Mouse (Mus musculus) frontal cortex, postnatal 10 days (tissue): ENCODE measurements around the gene Timp2.
"Not testable (repeated sequence)": the region's sequence is repeated elsewhere in the genome, so short reads cannot be mapped to it uniquely, and the experiment has no call there.

Source experiments
- DNase-seq, 2 experiments: peaks; one replicate each; pipeline ENCODE4 v3.0.0; 2022; ENCODE audit warnings: low spot score in 2 of 2, mixed read lengths in 1 of 2

Gene Timp2

GRCm38 (mm10) chr11:118337491-118338168 is 17.9 kb downstream of the Timp2 start:
- no peak for DNase-seq

GRCm38 (mm10) chr11:118333431-118333830 is 22.1 kb downstream of the Timp2 start:
- no peak for DNase-seq

- DNase-seq = no peak
Observed at GRCm38 (mm10) chr11:118332376-118332775, 23.2 kb downstream of the Timp2 start.

- DNase-seq = no peak
Observed at GRCm38 (mm10) chr11:118330777-118331176, 24.8 kb downstream of the Timp2 start.

GRCm38 (mm10) chr11:118330361-118330760 is 25.2 kb downstream of the Timp2 start:
- DNase-seq = no peak

GRCm38 (mm10) chr11:118328947-118329346 is 26.6 kb downstream of the Timp2 start:
- DNase-seq = no peak

- DNase-seq = no peak
Observed at GRCm38 (mm10) chr11:118328511-118328910, 27.0 kb downstream of the Timp2 start.

GRCm38 (mm10) chr11:118326991-118327971 is 28.3 kb downstream of the Timp2 start:
- peak; percentile 80 to 82 for DNase-seq

GRCm38 (mm10) chr11:118326491-118326890 is 29.0 kb downstream of the Timp2 start:
- no peak for DNase-seq

GRCm38 (mm10) chr11:118324541-118324940 is 31.0 kb downstream of the Timp2 start:
- DNase-seq = no peak

- DNase-seq = no peak
Observed at GRCm38 (mm10) chr11:118323974-118324373, 31.6 kb downstream of the Timp2 start.

GRCm38 (mm10) chr11:118322647-118323046 is 32.9 kb downstream of the Timp2 start:
- no peak for DNase-seq

GRCm38 (mm10) chr11:118321971-118322370 is 33.6 kb downstream of the Timp2 start:
- no peak for DNase-seq

GRCm38 (mm10) chr11:118321500-118321899 is 34.0 kb downstream of the Timp2 start:
- no peak for DNase-seq

GRCm38 (mm10) chr11:118318678-118319077 is 36.9 kb downstream of the Timp2 start:
- DNase-seq = no peak

- DNase-seq = no peak
Observed at GRCm38 (mm10) chr11:118317129-118317528, 38.4 kb downstream of the Timp2 start.

- DNase-seq = no peak
Observed at GRCm38 (mm10) chr11:118316231-118316806, 39.2 kb downstream of the Timp2 start.

- DNase-seq = no peak
Observed at GRCm38 (mm10) chr11:118312132-118312723, 43.3 kb downstream of the Timp2 start.

GRCm38 (mm10) chr11:118307962-118308361 is 47.6 kb downstream of the Timp2 start:
- DNase-seq = not testable (repeated sequence)

- DNase-seq = not testable (repeated sequence)
Observed at GRCm38 (mm10) chr11:118303959-118304358, 51.6 kb downstream of the Timp2 start.

GRCm38 (mm10) chr11:118298810-118299209 is 56.7 kb downstream of the Timp2 start:
- no peak for DNase-seq

GRCm38 (mm10) chr11:118297967-118298366 is 57.6 kb downstream of the Timp2 start:
- no peak for DNase-seq
